Mouse (Mus musculus) stomach, postnatal 0 days (tissue): ENCODE measurements at regions not wholly inside any gene's neighbourhood (a gene's known extent, or its start where the extent isn't known, plus 50 kb on each side); places are given as distances from the start of the nearest gene placed in this dataset.

Experiments
- ATAC-seq: fragments of 200-750 bp; cut with Nextera tagmentation; 2 replicates; pipeline ENCODE4 v1.8.0; 2017; ENCODE audit not compliant: low FRiP score, low TSS enrichment
- DNase-seq: peaks from one replicate; pipeline ENCODE4 v3.0.0-alpha.2; 2016; ENCODE audit warnings: low spot score
- H3K27ac ChIP-seq: fragments of 300-500 bp; sonication (generic); replicated peaks from 2 replicates; pipeline ENCODE4 v1.5.1; 2014; ENCODE audit warnings: mild to moderate bottlenecking, control low read depth
- H3K27me3 ChIP-seq: fragments of 300-500 bp; sonication (generic); 2 replicates; pipeline ENCODE4 v1.6.1; 2014; ENCODE audit warnings: low read length; ENCODE audit not compliant: control insufficient read depth, insufficient read depth
- H3K36me3 ChIP-seq: fragments of 300-500 bp; sonication (generic); 2 replicates; pipeline ENCODE4 v1.6.1; 2014; ENCODE audit warnings: low read length, mixed read lengths; ENCODE audit not compliant: control insufficient read depth, insufficient read depth
- H3K4me1 ChIP-seq: fragments of 300-500 bp; sonication (generic); replicated peaks from 2 replicates; pipeline ENCODE4 v1.6.1; 2014; ENCODE audit warnings: antibody characterized with exemption; ENCODE audit not compliant: control insufficient read depth, insufficient read depth
- H3K4me2 ChIP-seq: fragments of 300-500 bp; sonication (generic); replicated peaks from 2 replicates; pipeline ENCODE4 v1.6.1; 2014; ENCODE audit warnings: low read depth, mild to moderate bottlenecking, control low read depth, moderate library complexity
- H3K4me3 ChIP-seq: fragments of 300-500 bp; sonication (generic); 2 replicates; pipeline ENCODE4 v1.5.1; 2014; ENCODE audit warnings: low read depth, low read length, control low read depth
- H3K9ac ChIP-seq: fragments of 300-500 bp; sonication (generic); 2 replicates; pipeline ENCODE4 v1.6.1; 2014; ENCODE audit warnings: mild to moderate bottlenecking, low read length, control low read depth, mixed read lengths
- H3K9me3 ChIP-seq: fragments of 300-500 bp; sonication (generic); 2 replicates; pipeline ENCODE4 v1.6.1; 2016; ENCODE audit warnings: low read length; ENCODE audit not compliant: control insufficient read depth
- CTCF ChIP-seq: IDR thresholded peaks from 2 replicates; pipeline ENCODE4 v1.5.1; 2016; ENCODE audit warnings: antibody characterized with exemption, low read depth, mild to moderate bottlenecking, moderate library complexity
- EP300 ChIP-seq: optimal IDR thresholded peaks from 2 replicates; pipeline ENCODE3; 2016; ENCODE audit warnings: antibody characterized with exemption
- WGBS: fragments of 180-500 bp; shearing (Covaris S2); extraction: QIAGEN DNeasy Blood & Tissue Kit; methylation state at CpG from one replicate; pipeline ENCODE4 v1.1.7; 2014; 5-methylcytosine and 5-hydroxymethylcytosine counted together

DNA sequence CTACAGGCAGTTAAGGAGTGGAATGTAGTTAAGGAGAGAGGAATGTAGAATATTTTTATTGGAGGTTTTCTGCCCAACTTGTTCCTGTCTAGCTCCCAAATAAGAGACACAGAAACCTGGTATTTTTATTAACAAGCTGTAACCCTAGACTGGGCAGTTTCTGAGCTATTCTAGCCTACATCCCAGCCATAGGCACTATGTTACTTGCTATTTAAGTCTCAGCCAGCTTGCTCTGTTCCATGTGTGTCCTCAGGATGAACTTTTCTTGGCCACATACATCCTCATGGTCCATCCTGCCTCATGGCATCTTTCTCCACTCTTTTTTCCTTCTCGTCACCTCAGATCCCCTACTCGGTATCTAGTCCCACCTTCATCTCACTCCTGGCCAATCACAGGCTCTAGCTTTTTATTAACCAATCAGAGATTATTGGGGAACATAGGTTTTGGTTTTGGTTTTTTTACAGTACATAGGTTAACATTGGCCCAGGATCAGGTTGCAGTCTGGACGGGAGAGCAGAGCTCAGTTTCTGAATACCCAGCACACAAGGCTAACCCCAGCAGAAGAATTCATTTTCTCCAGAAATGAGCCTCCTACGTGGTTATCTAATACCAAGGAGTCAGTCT lies 167.8 kb upstream of the Spats2l start:
- no peak overlapping the region for H3K27ac ChIP-seq
- 62% methylated on average over 4 of the region's 4 CpGs for WGBS

DNA sequence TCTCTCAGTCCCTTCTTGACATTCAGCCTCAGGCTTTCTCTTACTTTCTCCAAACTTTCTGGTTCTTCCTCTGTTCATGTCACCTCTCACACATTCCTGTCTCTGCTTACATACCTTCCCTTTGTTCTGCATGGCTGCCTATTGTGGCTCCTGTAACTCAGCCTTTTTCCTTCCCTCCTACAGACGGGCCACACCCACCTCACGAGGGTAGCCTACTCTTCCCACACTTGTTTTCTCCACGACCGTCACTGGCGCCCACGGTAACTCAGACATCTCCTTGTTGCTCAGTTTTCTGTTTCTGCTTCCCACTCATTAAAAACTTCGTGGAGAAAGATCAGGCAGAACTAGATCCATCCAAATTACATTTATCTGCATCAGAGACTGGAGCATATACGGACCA lies 166.9 kb upstream of the Spats2l start:
- ATAC-seq: no peak
- no peaks in the 10 kb centered on the region for H3K9me3 ChIP-seq
- no peak overlapping the region for H3K4me3 ChIP-seq
- no peaks in the 10 kb centered on the region for H3K27me3 ChIP-seq
- WGBS: 61% methylated on average over 8 of the region's 8 CpGs
- no peak overlapping the region for H3K9ac ChIP-seq
- TF ChIP-seq CTCF (no peak), EP300 (no peak)
- H3K27ac ChIP-seq: no peak overlapping the region
- no peak overlapping the region for H3K4me2 ChIP-seq
- no peaks in the 10 kb centered on the region for H3K4me1 ChIP-seq
- DNase-seq: no peak
- no peaks in the 10 kb centered on the region for H3K36me3 ChIP-seq

More for the DNA sequence above, 167.8 kb upstream of the Spats2l start:
- no peak overlapping the region for H3K4me3 ChIP-seq
- no peak overlapping the region for H3K4me2 ChIP-seq
- TF ChIP-seq CTCF (no peak), EP300 (no peak)
- H3K9ac ChIP-seq: no peak overlapping the region
- H3K36me3 ChIP-seq: no peaks in the 10 kb centered on the region
- ATAC-seq (no peak), DNase-seq (no peak)
- no peaks in the 10 kb centered on the region for H3K27me3 ChIP-seq
- H3K4me1 ChIP-seq: no peaks in the 10 kb centered on the region
- no peaks in the 10 kb centered on the region for H3K9me3 ChIP-seq

DNA sequence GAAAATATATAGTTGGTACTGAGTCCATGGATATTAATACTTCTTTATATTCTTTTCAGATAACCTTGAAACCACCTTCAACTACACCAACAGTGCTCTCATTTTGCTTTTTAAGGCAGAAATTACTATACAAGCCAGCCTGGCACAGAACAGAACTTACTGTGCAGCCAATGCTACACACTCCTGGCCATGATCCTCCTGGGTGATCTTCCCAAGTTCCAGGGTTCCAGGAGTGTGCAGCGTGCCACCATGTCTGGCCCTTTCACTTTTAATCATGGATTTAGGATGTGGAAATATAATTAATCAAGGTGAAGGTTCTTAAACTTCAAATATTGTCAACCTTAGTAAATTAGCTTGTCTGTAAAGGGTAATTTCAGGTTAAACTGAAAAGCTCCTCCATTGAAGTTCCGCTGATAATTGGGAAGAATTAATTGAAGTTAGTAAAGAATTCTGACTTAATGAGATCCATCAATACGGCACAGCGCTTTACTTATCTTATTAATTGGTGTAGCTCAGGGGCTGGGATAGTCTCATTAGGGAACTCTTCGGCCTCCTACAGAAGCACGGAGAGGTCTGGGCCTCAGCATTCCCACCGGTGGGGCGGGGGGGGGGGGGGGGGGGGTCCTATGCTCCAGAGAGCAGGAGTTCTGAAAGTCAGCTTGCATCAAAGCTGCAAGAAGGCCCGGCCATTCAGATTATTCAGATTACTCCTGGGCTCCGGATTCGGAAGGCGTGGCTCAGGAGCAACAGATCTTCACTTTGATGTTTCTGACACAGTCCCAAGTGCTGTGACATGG lies 166.1 kb upstream of the Spats2l start:
- no peak for DNase-seq
- no peak for ATAC-seq
- H3K27me3 ChIP-seq: no peaks in the 10 kb centered on the region
- no peaks in the 10 kb centered on the region for H3K36me3 ChIP-seq
- no peak for TF ChIP-seq EP300
- TF ChIP-seq CTCF: no peak
- WGBS: 63% methylated on average over 11 of the region's 12 CpGs
- H3K9ac ChIP-seq: no peak overlapping the region
- no peaks in the 10 kb centered on the region for H3K9me3 ChIP-seq
- H3K4me3 ChIP-seq: no peak overlapping the region
- no peak overlapping the region for H3K27ac ChIP-seq
- no peaks in the 10 kb centered on the region for H3K4me1 ChIP-seq
- no peak overlapping the region for H3K4me2 ChIP-seq

DNA sequence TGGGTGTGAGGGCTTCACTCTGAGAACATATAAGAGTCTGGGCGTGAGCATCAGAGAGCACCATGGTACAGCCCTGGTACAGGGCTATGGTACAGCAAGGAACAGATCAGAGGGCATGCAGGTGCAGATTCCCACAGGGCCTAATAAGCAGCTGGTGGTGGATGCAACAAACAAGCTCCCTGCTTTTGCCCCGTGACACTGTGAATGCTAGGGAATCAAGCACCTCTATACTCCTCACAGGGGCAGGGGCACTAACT lies 165.6 kb upstream of the Spats2l start:
- Histone ChIP-seq H3K4me3 (no peak overlapping the region), H3K27ac (no peak overlapping the region), H3K4me2 (no peak overlapping the region), H3K36me3 (no peaks in the 10 kb centered on the region), H3K4me1 (no peaks in the 10 kb centered on the region), H3K9ac (no peak overlapping the region), H3K9me3 (no peaks in the 10 kb centered on the region), H3K27me3 (no peaks in the 10 kb centered on the region)
- DNase-seq (no peak), ATAC-seq (no peak)
- no peak for TF ChIP-seq EP300
- WGBS: 49% methylated on average over 2 of the region's 2 CpGs

GRCm38 (mm10) chr1:57609307-57609706 lies 164.7 kb upstream of the Spats2l start:
- 54% methylated on average over 6 of the region's 6 CpGs for WGBS

DNA sequence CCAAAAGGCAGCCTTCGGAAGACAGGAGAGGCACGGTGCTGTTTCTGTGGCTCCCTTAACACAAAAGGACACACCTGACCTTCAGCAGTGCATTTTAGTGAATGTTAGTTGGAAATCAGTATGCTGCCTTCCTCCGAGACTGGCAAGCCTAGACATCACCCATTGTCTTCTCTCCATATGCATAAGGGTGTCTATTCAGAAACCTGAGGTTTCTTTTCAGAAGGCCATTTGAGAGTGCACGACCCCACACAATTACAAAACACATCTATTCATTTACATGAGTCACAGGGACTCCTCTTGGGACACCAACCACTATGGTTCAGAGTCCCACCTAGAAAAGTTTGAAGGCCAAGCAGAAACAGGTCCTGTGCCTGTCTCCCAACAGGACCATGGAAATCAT lies 161.8 kb upstream of the Spats2l start:
- H3K4me2 ChIP-seq: no peak overlapping the region
- no peaks in the 10 kb centered on the region for H3K27me3 ChIP-seq
- ATAC-seq (no peak), DNase-seq (no peak)
- H3K36me3 ChIP-seq: no peaks in the 10 kb centered on the region
- H3K9me3 ChIP-seq: no peaks in the 10 kb centered on the region
- 77% methylated on average over 4 of the region's 4 CpGs for WGBS
- no peak overlapping the region for H3K4me3 ChIP-seq
- H3K27ac ChIP-seq: no peak overlapping the region
- no peaks in the 10 kb centered on the region for H3K4me1 ChIP-seq
- TF ChIP-seq EP300 (no peak), CTCF (no peak)
- H3K9ac ChIP-seq: no peak overlapping the region

More at GRCm38 (mm10) chr1:57609307-57609706, 164.7 kb upstream of the Spats2l start:
- H3K4me1 ChIP-seq: no peaks in the 10 kb centered on the region
- DNase-seq (no peak), ATAC-seq (no peak)
- H3K9ac ChIP-seq: no peak overlapping the region
- no peak overlapping the region for H3K4me2 ChIP-seq
- no peaks in the 10 kb centered on the region for H3K36me3 ChIP-seq
- TF ChIP-seq CTCF (no peak), EP300 (no peak)
- H3K9me3 ChIP-seq: no peaks in the 10 kb centered on the region
- no peak overlapping the region for H3K27ac ChIP-seq
- H3K4me3 ChIP-seq: no peak overlapping the region
- H3K27me3 ChIP-seq: no peaks in the 10 kb centered on the region
